Mouse (Mus musculus) heart, embryonic 15.5 days (tissue): Measurements from ENCODE around the gene Vti1a. TPM values are rescaled to one million over a fixed set of nuclear protein-coding genes. Genes with fewer than 3 reads are reported as not detected.

Source experiments
- ATAC-seq: fragments of 200-750 bp; cut with Nextera tagmentation; replicated peaks from 2 replicates; pipeline ENCODE4 v1.8.0; 2017; ENCODE audit warnings: low read depth, moderate TSS enrichment; ENCODE audit not compliant: insufficient number of reproducible peaks, insufficient read depth, low FRiP score
- H3K27ac ChIP-seq: fragments of 300-500 bp; sonication (generic); 2 replicates; pipeline ENCODE4 v1.5.1; 2015; ENCODE audit warnings: mild to moderate bottlenecking, inconsistent platforms
- H3K27me3 ChIP-seq: fragments of 300-500 bp; sonication (generic); 2 replicates; pipeline ENCODE4 v1.6.1; 2015; ENCODE audit warnings: inconsistent platforms
- H3K36me3 ChIP-seq: fragments of 300-500 bp; sonication (generic); 2 replicates; pipeline ENCODE4 v1.6.1; 2015; ENCODE audit warnings: mild to moderate bottlenecking, inconsistent platforms
- H3K4me1 ChIP-seq: fragments of 300-500 bp; sonication (generic); replicated peaks from 2 replicates; pipeline ENCODE4 v1.6.1; 2015; ENCODE audit warnings: inconsistent platforms
- H3K4me2 ChIP-seq: fragments of 300-500 bp; sonication (generic); 2 replicates; pipeline ENCODE4 v1.6.1; 2015; ENCODE audit warnings: inconsistent platforms, mild to moderate bottlenecking, moderate library complexity
- H3K4me3 ChIP-seq: fragments of 300-500 bp; sonication (generic); 2 replicates; pipeline ENCODE4 v1.5.1; 2015; ENCODE audit warnings: mild to moderate bottlenecking, inconsistent platforms
- H3K9ac ChIP-seq: fragments of 300-500 bp; sonication (generic); 2 replicates; pipeline ENCODE4 v1.6.1; 2015; ENCODE audit warnings: mild to moderate bottlenecking, inconsistent platforms
- H3K9me3 ChIP-seq: fragments of 300-500 bp; sonication (generic); replicated peaks from 2 replicates; pipeline ENCODE4 v1.6.1; 2016; ENCODE audit warnings: inconsistent platforms
- WGBS: fragments of 180-500 bp; shearing (Covaris S2); methylation state at CpG from one replicate; pipeline ENCODE4 v1.1.7; 2015; ENCODE audit warnings: mixed read lengths; 5-methylcytosine and 5-hydroxymethylcytosine counted together
- polyA plus RNA-seq: library from polyadenylated mRNA; unstranded; fragments of >200 nt; fragmentation: Nextera tagmentation; extraction: Ambion mirVana; gene quantifications from 2 replicates; pipeline ENCODE4 v1.2.1, GENCODE M21; 2015

Vti1a gene
- polyA plus RNA-seq, result 13.1 and 15.9 TPM in 2 replicates

GRCm38 (mm10) chr19:55316109-55316714, at the start of gene Vti1a:
Gene Vti1a, plus strand, starts transcription at chr19:55316295.
- peak within 1 kb of the TSS; percentile 82 for H3K9ac ChIP-seq

DNA sequence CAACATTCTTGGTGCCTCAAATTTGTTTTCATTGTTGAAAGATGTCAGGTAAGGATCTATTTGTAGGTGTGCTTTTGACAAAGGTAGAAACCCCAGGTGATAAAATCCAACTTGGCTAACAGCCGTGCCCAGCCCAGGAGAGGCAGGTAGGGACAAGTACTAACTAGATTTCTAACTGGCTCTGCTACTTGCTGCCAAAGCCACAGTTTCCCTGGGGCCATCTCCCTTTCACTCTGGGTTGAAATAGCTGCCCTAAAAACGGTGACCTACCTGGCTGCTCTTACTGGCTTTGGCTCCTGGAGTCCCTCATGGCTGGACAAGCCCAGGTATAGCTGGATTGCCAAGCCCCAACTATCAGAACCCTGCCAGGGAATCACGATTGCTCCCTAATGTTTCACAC, 49.3 kb upstream of the Vti1a start:
- Histone ChIP-seq H3K9me3 (no peaks in the 10 kb centered on the region), H3K27ac (no peak overlapping the region), H3K4me2 (no peak overlapping the region), H3K4me1 (0 out of 2 replicates have a peak, but pooled peaks cover 3% of the 10 kb centered on the region), H3K9ac (no peak overlapping the region), H3K4me3 (no peak overlapping the region), H3K27me3 (no peaks in the 10 kb centered on the region), H3K36me3 (0 out of 2 replicates have a peak, but pooled peaks cover 3% of the 10 kb centered on the region)
- WGBS, result 80% methylated on average over 3 of the region's 3 CpGs
- ATAC-seq, result no peak

More at GRCm38 (mm10) chr19:55316109-55316714, at the start of gene Vti1a:
- Histone ChIP-seq H3K27ac (peak within 1 kb of the TSS; percentile 87), H3K36me3 (peaks cover 13% of the 10 kb centered on the region), H3K27me3 (no peaks in the 10 kb centered on the region), H3K9me3 (no peaks in the 10 kb centered on the region), H3K4me3 (peak within 1 kb of the TSS; percentile 77), H3K4me1 (peaks cover 28% of the 10 kb centered on the region), H3K4me2 (peak within 1 kb of the TSS; percentile 80)
- ATAC-seq, result peak; percentile 90
- WGBS, result under 1% methylated on average over 48 of the region's 48 CpGs

DNA sequence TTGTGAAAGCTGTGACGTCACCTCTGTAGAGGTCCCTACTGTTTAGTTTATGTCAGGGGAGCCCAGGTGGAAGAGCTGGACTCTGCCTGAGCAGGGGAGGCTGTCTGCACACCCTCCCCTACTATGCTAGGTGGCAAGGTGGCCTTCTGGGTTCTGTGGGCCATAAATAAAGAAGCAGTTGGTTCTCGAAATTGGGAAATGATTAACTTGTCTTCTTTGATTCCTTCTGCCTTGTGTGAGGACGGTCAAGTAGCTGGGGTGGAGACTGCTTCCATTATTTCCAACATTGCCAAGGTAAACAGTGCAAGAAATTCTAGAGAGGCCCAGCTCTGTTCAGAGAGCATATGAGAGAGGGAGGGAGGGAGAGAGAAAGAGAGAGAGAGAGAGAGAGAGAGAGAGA, 47.9 kb upstream of the Vti1a start:
- H3K27ac ChIP-seq, result no peak overlapping the region; the same call in 1 of the 2 replicates
- no peaks in the 10 kb centered on the region for H3K27me3 ChIP-seq
- H3K4me3 ChIP-seq, result no peak overlapping the region
- WGBS, result 62% methylated on average over 3 of the region's 3 CpGs
- no peak overlapping the region for H3K9ac ChIP-seq
- H3K4me1 ChIP-seq, result 0 out of 2 replicates have a peak, but pooled peaks cover 3% of the 10 kb centered on the region
- ATAC-seq, result no peak
- H3K36me3 ChIP-seq, result 0 out of 2 replicates have a peak, but pooled peaks cover 4% of the 10 kb centered on the region
- no peak overlapping the region for H3K4me2 ChIP-seq
- H3K9me3 ChIP-seq, result no peaks in the 10 kb centered on the region

DNA sequence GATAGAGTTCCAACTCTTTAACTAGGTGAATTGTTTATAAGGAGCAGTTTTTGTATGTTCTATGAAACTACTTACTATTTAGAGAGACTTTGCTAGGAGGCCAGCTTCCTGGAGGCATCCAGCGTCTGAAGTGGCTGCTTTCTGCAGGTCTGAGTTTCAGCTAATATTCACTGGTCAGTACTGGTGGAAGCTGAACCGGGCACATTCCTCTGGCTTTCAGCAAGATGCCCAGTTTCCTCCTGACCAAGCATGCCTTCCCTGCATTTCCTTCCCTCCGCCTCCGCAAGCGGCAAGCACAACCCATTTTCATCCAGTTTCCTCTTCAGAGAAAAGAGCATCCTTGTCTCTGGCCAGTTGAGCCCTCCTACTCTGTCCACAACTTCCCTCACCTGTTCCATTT, 47.0 kb upstream of the Vti1a start:
- Histone ChIP-seq H3K4me3 (no peak overlapping the region), H3K9me3 (no peaks in the 10 kb centered on the region), H3K27me3 (no peaks in the 10 kb centered on the region), H3K36me3 (0 out of 2 replicates have a peak, but pooled peaks cover 8% of the 10 kb centered on the region), H3K27ac (peak overlapping the region; percentile 22; the same call in 1 of the 2 replicates), H3K9ac (no peak overlapping the region), H3K4me1 (0 out of 2 replicates have a peak, but pooled peaks cover 3% of the 10 kb centered on the region), H3K4me2 (no peak overlapping the region)
- ATAC-seq, result no peak
- 70% methylated on average over 5 of the region's 5 CpGs for WGBS

GRCm38 (mm10) chr19:55271448-55271847, 44.6 kb upstream of the Vti1a start:
- H3K4me1 ChIP-seq, result 0 out of 2 replicates have a peak, but pooled peaks cover 3% of the 10 kb centered on the region
- H3K9me3 ChIP-seq, result no peaks in the 10 kb centered on the region
- no peak overlapping the region for H3K4me3 ChIP-seq
- no peak overlapping the region for H3K27ac ChIP-seq
- no peaks in the 10 kb centered on the region for H3K27me3 ChIP-seq
- no peak overlapping the region for H3K4me2 ChIP-seq
- no peak overlapping the region for H3K9ac ChIP-seq
- ATAC-seq, result no peak
- 40% methylated on average over 3 of the region's 3 CpGs for WGBS
- 0 out of 2 replicates have a peak, but pooled peaks cover 8% of the 10 kb centered on the region for H3K36me3 ChIP-seq

- no peak overlapping the region for H3K4me3 ChIP-seq
- WGBS, result 60% methylated on average over 6 of the region's 6 CpGs
- ATAC-seq, result no peak
Measured at GRCm38 (mm10) chr19:55273340-55273739, 42.8 kb upstream of the Vti1a start.

GRCm38 (mm10) chr19:55276100-55276499, 40.0 kb upstream of the Vti1a start:
- no peak overlapping the region for H3K9ac ChIP-seq
- no peaks in the 10 kb centered on the region for H3K9me3 ChIP-seq
- H3K4me2 ChIP-seq, result no peak overlapping the region
- WGBS, result 72% methylated on average over 4 of the region's 4 CpGs
- peaks cover 21% of the 10 kb centered on the region; the same call in 1 of the 2 replicates for H3K36me3 ChIP-seq
- no peak for ATAC-seq
- no peak overlapping the region for H3K4me3 ChIP-seq
- no peaks in the 10 kb centered on the region for H3K27me3 ChIP-seq
- no peak overlapping the region for H3K27ac ChIP-seq
- H3K4me1 ChIP-seq, result no peaks in the 10 kb centered on the region

More at GRCm38 (mm10) chr19:55273340-55273739, 42.8 kb upstream of the Vti1a start:
- H3K27ac ChIP-seq, result no peak overlapping the region
- no peak overlapping the region for H3K4me2 ChIP-seq
- no peaks in the 10 kb centered on the region for H3K27me3 ChIP-seq
- H3K9me3 ChIP-seq, result no peaks in the 10 kb centered on the region
- H3K36me3 ChIP-seq, result 0 out of 2 replicates have a peak, but pooled peaks cover 8% of the 10 kb centered on the region
- no peaks in the 10 kb centered on the region for H3K4me1 ChIP-seq
- H3K9ac ChIP-seq, result no peak overlapping the region

- H3K9ac ChIP-seq, result no peak overlapping the region
- no peak for ATAC-seq
- peaks cover 24% of the 10 kb centered on the region; the same call in 1 of the 2 replicates for H3K36me3 ChIP-seq
- H3K4me3 ChIP-seq, result no peak overlapping the region
- WGBS, result 63% methylated on average over 3 of the region's 3 CpGs
- H3K27me3 ChIP-seq, result no peaks in the 10 kb centered on the region
- no peaks in the 10 kb centered on the region for H3K4me1 ChIP-seq
- H3K27ac ChIP-seq, result no peak overlapping the region
- no peak overlapping the region for H3K4me2 ChIP-seq
- no peaks in the 10 kb centered on the region for H3K9me3 ChIP-seq
Measured at GRCm38 (mm10) chr19:55276770-55277169, 39.3 kb upstream of the Vti1a start.

GRCm38 (mm10) chr19:55284093-55284492, 32.0 kb upstream of the Vti1a start:
- no peak for ATAC-seq
- H3K4me2 ChIP-seq, result no peak overlapping the region
- H3K9me3 ChIP-seq, result no peaks in the 10 kb centered on the region
- no peak overlapping the region for H3K4me3 ChIP-seq
- H3K27me3 ChIP-seq, result no peaks in the 10 kb centered on the region
- no peaks in the 10 kb centered on the region for H3K4me1 ChIP-seq
- H3K9ac ChIP-seq, result no peak overlapping the region
- H3K36me3 ChIP-seq, result peaks cover 45% of the 10 kb centered on the region
- H3K27ac ChIP-seq, result no peak overlapping the region
- 67% methylated on average over 4 of the region's 4 CpGs for WGBS

- no peak for ATAC-seq
- H3K27me3 ChIP-seq, result no peaks in the 10 kb centered on the region
- H3K4me1 ChIP-seq, result no peaks in the 10 kb centered on the region
- no peak overlapping the region for H3K4me3 ChIP-seq
- H3K9ac ChIP-seq, result no peak overlapping the region
- H3K36me3 ChIP-seq, result peaks cover 50% of the 10 kb centered on the region
- no peak overlapping the region for H3K4me2 ChIP-seq
- WGBS, result 90% methylated on average over 4 of the region's 4 CpGs
- H3K27ac ChIP-seq, result no peak overlapping the region
- no peaks in the 10 kb centered on the region for H3K9me3 ChIP-seq
Measured at GRCm38 (mm10) chr19:55286034-55286433, 30.1 kb upstream of the Vti1a start.

DNA sequence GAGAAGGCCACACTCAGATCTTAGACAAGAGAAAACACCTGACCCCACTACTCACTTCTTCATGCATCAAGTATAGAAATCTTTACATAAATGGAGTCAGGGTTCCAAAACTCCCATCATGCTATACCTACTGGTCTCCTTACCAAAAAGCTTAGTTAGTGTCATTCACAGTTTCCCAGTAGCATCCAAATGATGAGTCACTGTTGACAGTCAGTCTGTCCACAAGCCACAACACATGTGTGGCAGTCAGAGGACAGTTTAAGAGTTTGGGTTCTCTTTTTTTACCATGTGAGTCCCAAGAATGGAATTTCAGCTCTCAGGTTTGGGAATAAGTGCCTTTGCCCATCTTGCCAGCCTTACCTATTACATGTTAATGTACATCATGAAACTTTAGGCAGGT, 27.1 kb upstream of the Vti1a start:
- Histone ChIP-seq H3K36me3 (peaks cover 37% of the 10 kb centered on the region), H3K27ac (no peak overlapping the region), H3K4me2 (no peak overlapping the region), H3K4me1 (no peaks in the 10 kb centered on the region), H3K9me3 (no peaks in the 10 kb centered on the region), H3K4me3 (no peak overlapping the region), H3K9ac (no peak overlapping the region), H3K27me3 (no peaks in the 10 kb centered on the region)
- ATAC-seq, result no peak
